Mouse (Mus musculus) heart, embryonic 14.5 days (tissue): Measurements from ENCODE around the gene Mtpn. TPM values are rescaled to one million over a fixed set of nuclear protein-coding genes. Genes with fewer than 3 reads are reported as not detected.

ENCODE experiments used
- ATAC-seq: fragments of 200-750 bp; cut with Nextera tagmentation; 2 replicates; pipeline ENCODE4 v1.8.0; 2017; ENCODE audit warnings: low read depth, moderate TSS enrichment; ENCODE audit not compliant: insufficient number of reproducible peaks, insufficient read depth, low FRiP score
- H3K27ac ChIP-seq, 2 experiments: fragments of 200-500 bp in 1 of 2; fragments of 300-500 bp in 1 of 2; sonication (generic) in 1 of 2; replicated peaks in 1 of 2; 2 replicates each; pipeline ENCODE4 v1.5.1; 2012 to 2014; ENCODE audit warnings: low read depth in 2 of 2, low read length in 2 of 2, control low read depth in 1 of 2, mild to moderate bottlenecking in 1 of 2, mixed read lengths in 1 of 2; ENCODE audit not compliant: control insufficient read depth in 1 of 2, insufficient read depth in 1 of 2
- H3K27me3 ChIP-seq: fragments of 300-500 bp; sonication (generic); 2 replicates; pipeline ENCODE4 v1.6.1; 2014; ENCODE audit warnings: mild to moderate bottlenecking, low read length, control low read depth; ENCODE audit not compliant: control insufficient read depth, insufficient read depth
- H3K36me3 ChIP-seq: fragments of 300-500 bp; sonication (generic); 2 replicates; pipeline ENCODE4 v1.6.1; 2014; ENCODE audit warnings: mild to moderate bottlenecking, control low read depth, low read length, mixed read lengths; ENCODE audit not compliant: control insufficient read depth, insufficient read depth
- H3K4me1 ChIP-seq, 2 experiments: fragments of 200-500 bp in 1 of 2; fragments of 300-500 bp in 1 of 2; sonication (generic) in 1 of 2; 2 replicates each; pipeline ENCODE4 v1.6.1; 2012 to 2014; ENCODE audit warnings: low read length in 2 of 2, control low read depth in 1 of 2, mixed read lengths in 1 of 2; ENCODE audit not compliant: control insufficient read depth in 2 of 2, insufficient read depth in 2 of 2
- H3K4me2 ChIP-seq: fragments of 300-500 bp; sonication (generic); 2 replicates; pipeline ENCODE4 v1.6.1; 2014; ENCODE audit warnings: mild to moderate bottlenecking, low read length
- H3K4me3 ChIP-seq, 2 experiments: fragments of 200-500 bp in 1 of 2; fragments of 300-500 bp in 1 of 2; sonication (generic) in 1 of 2; 2 replicates each; pipeline ENCODE4 v1.5.1; 2012 to 2014; ENCODE audit warnings: low read length in 2 of 2, mild to moderate bottlenecking in 2 of 2, control low read depth in 1 of 2, low read depth in 1 of 2, moderate library complexity in 1 of 2; ENCODE audit not compliant: control insufficient read depth in 1 of 2, insufficient read depth in 1 of 2
- H3K9ac ChIP-seq: fragments of 300-500 bp; sonication (generic); 2 replicates; pipeline ENCODE4 v1.6.1; 2014; ENCODE audit warnings: mild to moderate bottlenecking, low read length
- H3K9me3 ChIP-seq: fragments of 300-500 bp; sonication (generic); 2 replicates; pipeline ENCODE4 v1.6.1; 2016; ENCODE audit warnings: low read length, control low read depth; ENCODE audit not compliant: control insufficient read depth
- WGBS: fragments of 180-500 bp; shearing (Covaris S2); extraction: QIAGEN DNeasy Blood & Tissue Kit; methylation state at CpG from one replicate; pipeline ENCODE4 v1.1.7; 2014; 5-methylcytosine and 5-hydroxymethylcytosine counted together
- polyA plus RNA-seq: library from polyadenylated mRNA; unstranded; fragments of >200 nt; fragmentation: Nextera tagmentation; extraction: Ambion mirVana; gene quantifications from 2 replicates; pipeline ENCODE4 v1.2.1, GENCODE M21; 2014

Gene Mtpn
- polyA plus RNA-seq, 1 experiment from 2014 or later: 83.5 TPM

GRCm38 (mm10) chr6:35538757-35539303, 858 bp downstream of the Mtpn start:
- Histone ChIP-seq H3K4me2 (peak overlapping the region; percentile 86), H3K4me1 (peaks cover 0 to 12% of the 10 kb centered on the region in 2 experiments; a peak in 2 of 4 replicates), H3K27me3 (no peaks in the 10 kb centered on the region), H3K9ac (peak overlapping the region; percentile 97), H3K36me3 (0 out of 2 replicates have a peak, but pooled peaks cover 4% of the 10 kb centered on the region), H3K27ac (peak overlapping the region in 1 of 2 experiments; percentile 86), H3K9me3 (no peaks in the 10 kb centered on the region), H3K4me3 (peak overlapping the region; percentile 78 to 100)
- no peak for ATAC-seq
- WGBS: 3% methylated on average over 21 of the region's 21 CpGs

GRCm38 (mm10) chr6:35536021-35536420, 3.7 kb downstream of the Mtpn start:
- 90% methylated on average over 7 of the region's 7 CpGs for WGBS
- Histone ChIP-seq H3K9me3 (no peaks in the 10 kb centered on the region), H3K4me1 (peaks cover 0 to 12% of the 10 kb centered on the region in 2 experiments; a peak in 2 of 4 replicates), H3K27ac (no peak overlapping the region), H3K36me3 (0 out of 2 replicates have a peak, but pooled peaks cover 4% of the 10 kb centered on the region), H3K27me3 (no peaks in the 10 kb centered on the region), H3K4me2 (no peak overlapping the region), H3K9ac (no peak overlapping the region), H3K4me3 (no peak overlapping the region)
- ATAC-seq: no peak

- Histone ChIP-seq H3K27me3 (no peaks in the 10 kb centered on the region), H3K9me3 (no peaks in the 10 kb centered on the region), H3K4me2 (no peak overlapping the region), H3K27ac (no peak overlapping the region), H3K4me1 (no peaks in the 10 kb centered on the region), H3K9ac (no peak overlapping the region), H3K36me3 (peaks cover 28% of the 10 kb centered on the region), H3K4me3 (no peak overlapping the region)
- no peak for ATAC-seq
These were observed 26.3 kb downstream of the Mtpn start for GRCm38 (mm10) chr6:35513362-35513761.

- ATAC-seq: no peak
- Histone ChIP-seq H3K27ac (no peak overlapping the region), H3K27me3 (no peaks in the 10 kb centered on the region), H3K9ac (no peak overlapping the region), H3K36me3 (peaks cover 7% of the 10 kb centered on the region; the same call in 1 of the 2 replicates), H3K9me3 (no peaks in the 10 kb centered on the region), H3K4me3 (no peak overlapping the region), H3K4me1 (no peaks in the 10 kb centered on the region), H3K4me2 (no peak overlapping the region)
- 96% methylated on average over 2 of the region's 2 CpGs for WGBS
These were observed 34.9 kb downstream of the Mtpn start for GRCm38 (mm10) chr6:35504781-35505180.

- Histone ChIP-seq H3K4me3 (no peak overlapping the region), H3K9ac (no peak overlapping the region), H3K27ac (no peak overlapping the region), H3K4me1 (no peaks in the 10 kb centered on the region), H3K36me3 (0 out of 2 replicates have a peak, but pooled peaks cover 4% of the 10 kb centered on the region), H3K4me2 (no peak overlapping the region), H3K27me3 (no peaks in the 10 kb centered on the region), H3K9me3 (no peaks in the 10 kb centered on the region)
- no peak for ATAC-seq
- 70% methylated on average over 2 of the region's 2 CpGs for WGBS
These were observed 36.8 kb downstream of the Mtpn start for GRCm38 (mm10) chr6:35502904-35503303.

- ATAC-seq: no peak
These were observed 39.6 kb downstream of the Mtpn start for GRCm38 (mm10) chr6:35499978-35500667.

GRCm38 (mm10) chr6:35497406-35497805, 42.3 kb downstream of the Mtpn start:
- no peak for ATAC-seq
- WGBS: 85% methylated on average over 4 of the region's 4 CpGs

More at GRCm38 (mm10) chr6:35499978-35500667, 39.6 kb downstream of the Mtpn start:
- no peak overlapping the region for H3K4me2 ChIP-seq
- H3K9ac ChIP-seq: no peak overlapping the region
- H3K27me3 ChIP-seq: no peaks in the 10 kb centered on the region
- WGBS: 85% methylated on average over 5 of the region's 5 CpGs
- no peak overlapping the region for H3K27ac ChIP-seq
- H3K4me1 ChIP-seq: no peaks in the 10 kb centered on the region
- no peaks in the 10 kb centered on the region for H3K9me3 ChIP-seq
- H3K36me3 ChIP-seq: no peaks in the 10 kb centered on the region
- no peak overlapping the region for H3K4me3 ChIP-seq

More at GRCm38 (mm10) chr6:35497406-35497805, 42.3 kb downstream of the Mtpn start:
- no peak overlapping the region for H3K27ac ChIP-seq
- H3K4me3 ChIP-seq: no peak overlapping the region
- no peak overlapping the region for H3K4me2 ChIP-seq
- no peaks in the 10 kb centered on the region for H3K4me1 ChIP-seq
- no peaks in the 10 kb centered on the region for H3K27me3 ChIP-seq
- no peaks in the 10 kb centered on the region for H3K9me3 ChIP-seq
- no peak overlapping the region for H3K9ac ChIP-seq
- no peaks in the 10 kb centered on the region for H3K36me3 ChIP-seq
